Mouse (Mus musculus) limb, embryonic 12.5 days (tissue): ENCODE measurements around the gene Ilk. TPM values are rescaled to one million over a fixed set of nuclear protein-coding genes. Genes with fewer than 3 reads are reported as not detected.

Experiments used
- ATAC-seq: fragments of 200-750 bp; cut with Nextera tagmentation; 2 replicates; pipeline ENCODE4 v1.8.0; 2017; ENCODE audit warnings: low read depth, moderate TSS enrichment; ENCODE audit not compliant: insufficient number of reproducible peaks, insufficient read depth, low FRiP score, low TSS enrichment
- H3K27ac ChIP-seq: fragments of 300-500 bp; sonication (generic); 2 replicates; pipeline ENCODE4 v1.5.1; 2016; ENCODE audit warnings: mild to moderate bottlenecking, moderate library complexity
- H3K27me3 ChIP-seq: fragments of 300-500 bp; sonication (generic); 2 replicates; pipeline ENCODE4 v1.6.1; 2016; ENCODE audit warnings: mild to moderate bottlenecking, moderate library complexity
- H3K36me3 ChIP-seq: fragments of 300-500 bp; sonication (generic); 2 replicates; pipeline ENCODE4 v1.6.1; 2016; ENCODE audit warnings: mild to moderate bottlenecking, moderate library complexity
- H3K4me1 ChIP-seq: fragments of 300-500 bp; sonication (generic); replicated peaks from 2 replicates; pipeline ENCODE4 v1.6.1; 2016
- H3K4me2 ChIP-seq: fragments of 300-500 bp; sonication (generic); 2 replicates; pipeline ENCODE4 v1.6.1; 2016; ENCODE audit warnings: mild to moderate bottlenecking, moderate library complexity
- H3K4me3 ChIP-seq: fragments of 300-500 bp; sonication (generic); replicated peaks from 2 replicates; pipeline ENCODE4 v1.5.1; 2016; ENCODE audit warnings: mild to moderate bottlenecking
- H3K9ac ChIP-seq: fragments of 300-500 bp; sonication (generic); replicated peaks from 2 replicates; pipeline ENCODE4 v1.6.1; 2016; ENCODE audit warnings: mild to moderate bottlenecking, moderate library complexity
- H3K9me3 ChIP-seq: fragments of 300-500 bp; sonication (generic); 2 replicates; pipeline ENCODE4 v1.6.1; 2016; ENCODE audit warnings: mild to moderate bottlenecking, moderate library complexity
- WGBS: fragments of 180-500 bp; shearing (Covaris S2); methylation state at CpG from one replicate; pipeline ENCODE4 v1.1.7; 2016; 5-methylcytosine and 5-hydroxymethylcytosine counted together
- polyA plus RNA-seq: library from polyadenylated mRNA; unstranded; fragments of >200 nt; fragmentation: Nextera tagmentation; extraction: Ambion mirVana; gene quantifications from 2 replicates; pipeline ENCODE4 v1.2.1, GENCODE M21; 2016

Gene Ilk
- polyA plus RNA-seq, 1 experiment from 2014 or later: 216 TPM

DNA sequence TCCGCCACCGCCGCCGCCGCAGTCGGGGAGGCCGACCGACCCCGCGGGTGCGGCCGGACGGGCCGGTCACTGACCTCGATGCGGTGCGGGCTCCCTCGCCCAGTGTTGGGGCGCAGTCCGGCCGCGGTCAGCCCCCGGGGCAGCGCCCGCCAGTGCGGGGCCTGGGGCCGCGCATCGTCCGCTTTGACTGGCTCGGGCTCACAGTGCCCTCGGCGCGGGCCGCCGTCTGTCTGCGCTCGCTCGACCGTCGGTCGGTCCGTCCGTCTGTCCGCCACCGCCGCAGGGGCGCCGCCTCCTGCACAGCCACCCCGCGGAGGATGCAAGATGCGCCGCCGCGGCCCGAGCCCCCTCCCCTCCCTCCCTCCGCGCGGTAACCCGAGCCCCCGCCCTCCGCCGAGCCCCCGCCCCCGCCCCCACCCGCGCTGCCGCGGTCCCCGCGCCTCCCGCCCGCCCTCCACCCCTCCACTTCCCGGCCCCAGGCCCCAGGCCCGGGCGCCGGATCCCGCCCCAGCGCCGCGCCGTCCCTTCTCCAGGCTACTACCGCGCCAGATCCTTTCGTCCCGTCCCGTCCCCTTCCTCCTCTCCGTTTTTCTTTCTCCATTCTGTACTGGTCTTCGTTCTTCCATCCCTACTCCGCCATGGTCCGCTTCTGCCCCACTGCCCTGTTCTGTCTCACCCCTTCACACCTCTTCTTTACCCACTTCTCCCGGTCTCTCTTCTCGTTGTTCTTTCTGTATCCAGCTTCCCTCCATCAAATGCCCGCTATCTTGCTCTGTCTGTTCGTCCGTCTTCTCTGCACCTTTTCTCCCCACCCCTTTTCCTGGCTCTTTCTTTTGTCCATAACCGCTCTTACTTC is 51.1 kb downstream of the Ilk start, which contains the start of gene Dchs1:
Gene Dchs1 (minus strand): TSS at position 370 of the 856 bp plus-strand sequence.
- peak; percentile 75 for ATAC-seq
- Histone ChIP-seq H3K4me3 (peak within 1 kb of the TSS; percentile 95), H3K4me2 (peak within 1 kb of the TSS; percentile 84), H3K9me3 (no peaks in the 10 kb centered on the region), H3K9ac (peak within 1 kb of the TSS; percentile 99), H3K36me3 (peaks cover 36% of the 10 kb centered on the region), H3K27me3 (no peaks in the 10 kb centered on the region), H3K4me1 (peaks cover 42% of the 10 kb centered on the region), H3K27ac (peak within 1 kb of the TSS; percentile 96)
- WGBS: under 1% methylated on average over 78 of the region's 97 CpGs

- H3K4me3 ChIP-seq: no peak overlapping the region
- peaks cover 15% of the 10 kb centered on the region for H3K4me1 ChIP-seq
- H3K9me3 ChIP-seq: no peaks in the 10 kb centered on the region
- 0 out of 2 replicates have a peak, but pooled peaks cover under 1% of the 10 kb centered on the region for H3K36me3 ChIP-seq
- no peak overlapping the region for H3K4me2 ChIP-seq
- H3K27ac ChIP-seq: no peak overlapping the region
- no peak overlapping the region for H3K9ac ChIP-seq
- WGBS: 90% methylated on average over 1 of the region's 1 CpGs
- no peaks in the 10 kb centered on the region for H3K27me3 ChIP-seq
- no peak for ATAC-seq
Observed at GRCm38 (mm10) chr7:105791147-105791546, 54.8 kb downstream of the Ilk start.

Other genes with a start within 250 kb of the Ilk start
- 29.9 and 31.4 TPM in 2 replicates for gene Smpd1, start 182.2 kb upstream of the Ilk start, polyA plus RNA-seq
- 62.7 and 66.4 TPM in 2 replicates for gene Apbb1, start 154.9 kb upstream of the Ilk start, polyA plus RNA-seq
- gene Hpx, start 136.5 kb upstream of the Ilk start, polyA plus RNA-seq: 0.23 and 0.37 TPM in 2 replicates
- gene Trim3, start 103.0 kb upstream of the Ilk start, polyA plus RNA-seq: 34.4 and 37.4 TPM in 2 replicates
- 167 and 168 TPM in 2 replicates for gene Timm10b, start 96.5 kb upstream of the Ilk start, polyA plus RNA-seq
- gene Arfip2, start 96.2 kb upstream of the Ilk start, polyA plus RNA-seq: 72.8 and 77.2 TPM in 2 replicates
- 9.9 and 13.9 TPM in 2 replicates for gene Gm45799, start 96.0 kb upstream of the Ilk start, polyA plus RNA-seq
- 1.2 and 1.5 TPM in 2 replicates for gene Dnhd1, start 85.8 kb upstream of the Ilk start, polyA plus RNA-seq
- 43.1 and 50.8 TPM in 2 replicates for gene Rrp8, start 793 bp downstream of the Ilk start, polyA plus RNA-seq
- 170 and 173 TPM in 2 replicates for gene Taf10, start 7.8 kb downstream of the Ilk start, polyA plus RNA-seq
- gene Tpp1, start 15.6 kb downstream of the Ilk start, polyA plus RNA-seq: 33.3 and 38.3 TPM in 2 replicates
- 24.8 and 28.2 TPM in 2 replicates for gene Dchs1, start 51.1 kb downstream of the Ilk start, polyA plus RNA-seq
- 319 and 330 TPM in 2 replicates for gene Mrpl17, start 74.5 kb downstream of the Ilk start, polyA plus RNA-seq
- gene Gm4070, start 217.4 kb downstream of the Ilk start, polyA plus RNA-seq: 0.10 and 0.28 TPM in 2 replicates